Mouse (Mus musculus) hindbrain, postnatal 0 days (tissue): ENCODE results near the gene Wnk1. TPM values are rescaled to one million over a fixed set of nuclear protein-coding genes. Genes with fewer than 3 reads are reported as not detected.

ENCODE experiments used
- ATAC-seq: fragments of 200-750 bp; cut with Nextera tagmentation; 2 replicates; pipeline ENCODE4 v1.8.0; 2017; ENCODE audit warnings: mild to moderate bottlenecking, moderate TSS enrichment, moderate library complexity
- DNase-seq: peaks from one replicate; pipeline ENCODE4 v3.0.0-alpha.2; 2015; ENCODE audit warnings: low spot score
- H3K27ac ChIP-seq: fragments of 300-500 bp; sonication (generic); 2 replicates; pipeline ENCODE4 v1.5.1; 2014; ENCODE audit warnings: mild to moderate bottlenecking
- H3K27me3 ChIP-seq: fragments of 300-500 bp; sonication (generic); 2 replicates; pipeline ENCODE4 v1.6.1; 2014; ENCODE audit warnings: low read length, mixed read lengths; ENCODE audit not compliant: insufficient read depth
- H3K36me3 ChIP-seq: fragments of 300-500 bp; sonication (generic); 2 replicates; pipeline ENCODE4 v1.6.1; 2014; ENCODE audit warnings: low read length, mixed read lengths; ENCODE audit not compliant: insufficient read depth
- H3K4me1 ChIP-seq: fragments of 300-500 bp; sonication (generic); 2 replicates; pipeline ENCODE4 v1.6.1; 2014; ENCODE audit warnings: antibody characterized with exemption, low read length, mixed read lengths; ENCODE audit not compliant: insufficient read depth
- H3K4me2 ChIP-seq: fragments of 300-500 bp; sonication (generic); 2 replicates; pipeline ENCODE4 v1.6.1; 2014; ENCODE audit warnings: low read depth, mild to moderate bottlenecking, low read length, moderate library complexity, mixed read lengths
- H3K4me3 ChIP-seq: fragments of 300-500 bp; sonication (generic); 2 replicates; pipeline ENCODE4 v1.5.1; 2014; ENCODE audit warnings: low read length
- H3K9ac ChIP-seq: fragments of 300-500 bp; sonication (generic); replicated peaks from 2 replicates; pipeline ENCODE4 v1.6.1; 2014; ENCODE audit warnings: mild to moderate bottlenecking, low read length, moderate library complexity, mixed read lengths
- H3K9me3 ChIP-seq: fragments of 300-500 bp; sonication (generic); 2 replicates; pipeline ENCODE4 v1.6.1; 2016; ENCODE audit warnings: low read length, mixed read lengths
- CTCF ChIP-seq: IDR thresholded peaks from 2 replicates; pipeline ENCODE4 v1.5.1; 2016; ENCODE audit warnings: antibody characterized with exemption, control low read depth, low read depth
- WGBS: fragments of 180-500 bp; shearing (Covaris S2); extraction: QIAGEN DNeasy Blood & Tissue Kit; methylation state at CpG from one replicate; pipeline ENCODE4 v1.1.7; 2014; 5-methylcytosine and 5-hydroxymethylcytosine counted together
- microRNA counts: library from miRNA; unstranded; fragments of <30 nt; microRNA quantifications from one replicate; lab custom pipeline; 2015
- microRNA-seq, 2 experiments: library from miRNA; unstranded; fragments of <30 nt; microRNA quantifications; one replicate each; pipeline ENCODE4; 2016
- polyA plus RNA-seq: library from polyadenylated mRNA; unstranded; fragments of >200 nt; fragmentation: Nextera tagmentation; extraction: Ambion mirVana; gene quantifications from 2 replicates; pipeline ENCODE4 v1.2.1, GENCODE M21; 2015
- total RNA-seq: library from RNA; depleted of rRNA; stranded (reverse); fragments of >200 nt; gene quantifications from 2 replicates; pipeline ENCODE4 v1.2.3, GENCODE M21; 2014; rRNA removed

The Wnk1 gene
- total and polyA plus RNA-seq, 2 experiments from 2014 or later = 42.8 to 133 TPM

- WGBS = 77% methylated on average over 7 of the region's 7 CpGs
- H3K4me2 ChIP-seq = no peak overlapping the region
- no peak for DNase-seq
- no peaks in the 10 kb centered on the region for H3K9me3 ChIP-seq
- H3K9ac ChIP-seq = no peak overlapping the region
- no peak for ATAC-seq
- H3K4me1 ChIP-seq = no peaks in the 10 kb centered on the region
- H3K36me3 ChIP-seq = no peaks in the 10 kb centered on the region
- TF ChIP-seq CTCF = no peak
- H3K27ac ChIP-seq = no peak overlapping the region
- H3K4me3 ChIP-seq = no peak overlapping the region
- H3K27me3 ChIP-seq = no peaks in the 10 kb centered on the region
These were observed 155.3 kb downstream of the Wnk1 start for GRCm38 (mm10) chr6:119883151-119883550.

MicroRNA genes within 50 kb of the gene (microRNA counts, 519-probe panel; counts per million panel counts)
- not detected for microRNA mmu-miR-706 (lab: Ali Mortazavi, UCI)

Small RNA genes lying within 50 kb of the gene (microRNA-seq; reads per million reads assigned to microRNA genes)
- 0 reads per million in 2 experiments for gene Mir706

Other genes starting within 250 kb of the Wnk1 start
- 72.9 and 73.6 TPM in 2 replicates for gene Erc1, start 190.5 kb downstream of the Wnk1 start, total RNA-seq
- 50.5 and 51.4 TPM in 2 replicates for gene Erc1, start 190.5 kb downstream of the Wnk1 start, polyA plus RNA-seq
- 26.6 and 28.3 TPM in 2 replicates for gene Rad52, start 136.0 kb downstream of the Wnk1 start, total RNA-seq
- gene Rad52, start 136.0 kb downstream of the Wnk1 start, polyA plus RNA-seq = 16.9 and 17.6 TPM in 2 replicates
- not detected in 2 replicates for gene Ninj2, start 54.7 kb upstream of the Wnk1 start, total RNA-seq
- not detected in 2 replicates for gene Ninj2, start 54.7 kb upstream of the Wnk1 start, polyA plus RNA-seq